In genomic region chr11:32227555-32227954, GRCm38 (mm10) we compare ENCODE assay signal across 10 mouse cellular contexts. TPM values are rescaled to one million over a fixed set of nuclear protein-coding genes. Genes with fewer than 3 reads are reported as not detected.
DNase-seq lines count a peak whose midpoint lies in the region; ATAC-seq and TF ChIP-seq lines count a peak whose summit lies in the region.
"Had no signal": no experiment of that assay in that cellular context is flagged by ENCODE, and none has a peak within 500 bp of the region (broad histone marks: within the 10 kb centered on the region; RNA-seq: fewer than 3 reads in every experiment).

No protein-coding gene starts in this region.

- peaks cover 20% of the 10 kb centered on the region for H3K27me3 ChIP-seq in forebrain, embryonic 10.5 days (ENCODE audit: poor library complexity, severe bottlenecking)
- H3K27me3 ChIP-seq in forebrain, embryonic 11.5 days (ENCODE audit: control insufficient read depth, insufficient read depth, low read length), result peaks cover 6% of the 10 kb centered on the region; the same call in 1 of the 2 replicates
- H3K27me3 ChIP-seq in lung, embryonic 15.5 days, result no peaks in the 10 kb centered on the region
- H3K27me3 ChIP-seq in limb, embryonic 13.5 days, result no peaks in the 10 kb centered on the region
- H3K27me3 ChIP-seq in neural tube, embryonic 15.5 days (replicated peaks), result peaks cover 11% of the 10 kb centered on the region; the same call in 1 of the 2 replicates
- peaks cover 11% of the 10 kb centered on the region; the same call in 1 of the 2 replicates for H3K27me3 ChIP-seq in thymus, adult 2 months (ENCODE audit: control insufficient read depth, insufficient read depth, low read length)

- WGBS in forebrain, embryonic 10.5 days, result 88% methylated on average over 9 of the region's 9 CpGs
- 92% methylated on average over 9 of the region's 9 CpGs for WGBS in forebrain, embryonic 11.5 days
- 86% methylated on average over 9 of the region's 9 CpGs for WGBS in lung, embryonic 15.5 days
- 87% methylated on average over 9 of the region's 9 CpGs for WGBS in limb, embryonic 13.5 days
- 88% methylated on average over 9 of the region's 9 CpGs for WGBS in neural tube, embryonic 15.5 days
- 97% methylated on average over 9 of the region's 9 CpGs for WGBS in thymus, adult 2 months

- DNase-seq in forebrain, embryonic 10.5 days (ENCODE audit: extremely low spot score, low spot score), result no peak
- DNase-seq in forebrain, embryonic 11.5 days (ENCODE audit: low spot score), result no peak
- no peak for DNase-seq in lung, postnatal 25 days (ENCODE audit: low spot score)
- no peak for DNase-seq in thymus, adult 2 months
- DNase-seq in adrenal gland, postnatal 10 days, result no peak

- no peak overlapping the region for H3K9ac ChIP-seq in forebrain, embryonic 11.5 days (ENCODE audit: low read length)
- peak overlapping the region; percentile 69; the same call in 1 of the 2 replicates for H3K9ac ChIP-seq in lung, embryonic 15.5 days
- peak overlapping the region; percentile 84 for H3K9ac ChIP-seq in limb, embryonic 13.5 days
- peak overlapping the region; percentile 89 for H3K9ac ChIP-seq in neural tube, embryonic 15.5 days (replicated peaks)

- H3K36me3 ChIP-seq in forebrain, embryonic 10.5 days (replicated peaks), result peaks cover 46% of the 10 kb centered on the region
- peaks cover 6% of the 10 kb centered on the region; the same call in 1 of the 2 replicates for H3K36me3 ChIP-seq in forebrain, embryonic 11.5 days (ENCODE audit: control insufficient read depth, insufficient read depth, low read length)
- peaks cover 31% of the 10 kb centered on the region for H3K36me3 ChIP-seq in lung, embryonic 15.5 days
- H3K36me3 ChIP-seq in limb, embryonic 13.5 days, result peaks cover 44% of the 10 kb centered on the region
- peaks cover 29% of the 10 kb centered on the region for H3K36me3 ChIP-seq in neural tube, embryonic 15.5 days
- H3K36me3 ChIP-seq in thymus, adult 2 months (ENCODE audit: control insufficient read depth, insufficient read depth, low read length), result peaks cover 14% of the 10 kb centered on the region; the same call in 1 of the 2 replicates

- no peak overlapping the region for H3K4me2 ChIP-seq in forebrain, embryonic 11.5 days (ENCODE audit: low read depth, low read length, severe bottlenecking)
- peak overlapping the region; percentile 82; the same call in 1 of the 2 replicates for H3K4me2 ChIP-seq in lung, embryonic 15.5 days
- peak overlapping the region; percentile 68 for H3K4me2 ChIP-seq in limb, embryonic 13.5 days (replicated peaks)
- peak overlapping the region; percentile 74 for H3K4me2 ChIP-seq in neural tube, embryonic 15.5 days

- no peak for TF ChIP-seq POLR2A in thymus, adult 2 months (IDR thresholded peaks at IDR 0.05; ENCODE audit: control insufficient read depth, extremely low read depth, insufficient read depth, low read length, poor library complexity)

- ATAC-seq in forebrain, embryonic 11.5 days (replicated peaks; ENCODE audit: low FRiP score), result no peak
- ATAC-seq in lung, embryonic 15.5 days (ENCODE audit: borderline replicate concordance, extremely low read depth, low FRiP score, low TSS enrichment), result no peak
- ATAC-seq in limb, embryonic 13.5 days (ENCODE audit: low FRiP score, low read depth), result no peak
- ATAC-seq in neural tube, embryonic 15.5 days (ENCODE audit: low FRiP score), result no peak

- no peak for TF ChIP-seq CTCF in thymus, adult 2 months (IDR thresholded peaks at IDR 0.05; ENCODE audit: borderline replicate concordance, control insufficient read depth, extremely low read depth, insufficient read depth, low read length, poor library complexity)

- H3K27ac ChIP-seq in forebrain, embryonic 10.5 days, result peak overlapping the region; percentile 93; the same call in 1 of the 2 replicates
- no peak overlapping the region for H3K27ac ChIP-seq in forebrain, embryonic 11.5 days (ENCODE audit: low read depth, low read length)
- H3K27ac ChIP-seq in lung, embryonic 15.5 days, result no peak overlapping the region
- H3K27ac ChIP-seq in limb, embryonic 13.5 days, result no peak overlapping the region
- H3K27ac ChIP-seq in neural tube, embryonic 15.5 days (replicated peaks), result no peak overlapping the region
- no peak overlapping the region for H3K27ac ChIP-seq in thymus, adult 2 months (ENCODE audit: control insufficient read depth, insufficient read depth, low read length)

- peak overlapping the region; percentile 82 for H3K4me3 ChIP-seq in forebrain, embryonic 10.5 days
- no peak overlapping the region for H3K4me3 ChIP-seq in forebrain, embryonic 11.5 days (ENCODE audit: low read depth, low read length)
- H3K4me3 ChIP-seq in lung, embryonic 15.5 days, result no peak overlapping the region; the same call in 1 of the 2 replicates
- H3K4me3 ChIP-seq in limb, embryonic 13.5 days, result no peak overlapping the region; the same call in 1 of the 2 replicates
- H3K4me3 ChIP-seq in neural tube, embryonic 15.5 days (replicated peaks), result peak overlapping the region; percentile 70; the same call in 1 of the 2 replicates
- H3K4me3 ChIP-seq in thymus, adult 2 months (ENCODE audit: control insufficient read depth, insufficient read depth, low read length), result no peak overlapping the region

- H3K9me3 ChIP-seq in forebrain, embryonic 10.5 days, result no peaks in the 10 kb centered on the region
- no peaks in the 10 kb centered on the region for H3K9me3 ChIP-seq in forebrain, embryonic 11.5 days (ENCODE audit: control insufficient read depth, low read length)
- no peaks in the 10 kb centered on the region for H3K9me3 ChIP-seq in lung, embryonic 15.5 days
- H3K9me3 ChIP-seq in limb, embryonic 13.5 days, result no peaks in the 10 kb centered on the region
- no peaks in the 10 kb centered on the region for H3K9me3 ChIP-seq in neural tube, embryonic 15.5 days (replicated peaks)

- peaks cover 42% of the 10 kb centered on the region for H3K4me1 ChIP-seq in forebrain, embryonic 10.5 days
- H3K4me1 ChIP-seq in forebrain, embryonic 11.5 days (replicated peaks; ENCODE audit: control insufficient read depth, insufficient read depth, low read length), result peaks cover 5% of the 10 kb centered on the region; the same call in 1 of the 2 replicates
- peaks cover 50% of the 10 kb centered on the region for H3K4me1 ChIP-seq in lung, embryonic 15.5 days
- peaks cover 51% of the 10 kb centered on the region for H3K4me1 ChIP-seq in limb, embryonic 13.5 days
- peaks cover 55% of the 10 kb centered on the region for H3K4me1 ChIP-seq in neural tube, embryonic 15.5 days
- H3K4me1 ChIP-seq in thymus, adult 2 months (replicated peaks; ENCODE audit: control insufficient read depth, insufficient read depth, low read length), result peaks cover 21% of the 10 kb centered on the region

RNA-seq across cellular contexts. Expression of gene Mpg, which starts 1.2 kb away (rescaled TPM):
- polyA plus RNA-seq in forebrain, embryonic 10.5 days (2016; fragmentation: Nextera tagmentation; extraction: Ambion mirVana), result 31.0 and 31.2 TPM in 2 replicates
- 27.7 and 28.0 TPM in 2 replicates for polyA plus RNA-seq in forebrain, embryonic 11.5 days (2014; fragmentation: Nextera tagmentation; extraction: Ambion mirVana)
- polyA plus RNA-seq in lung, embryonic 15.5 days (2015; fragmentation: Nextera tagmentation; extraction: Ambion mirVana), result 37.7 and 37.8 TPM in 2 replicates
- polyA plus RNA-seq in limb, embryonic 13.5 days (2015; fragmentation: Nextera tagmentation; extraction: Ambion mirVana), result 42.7 and 43.5 TPM in 2 replicates
- 33.9 and 37.8 TPM in 2 replicates for polyA plus RNA-seq in neural tube, embryonic 15.5 days (2015; fragmentation: Nextera tagmentation; extraction: Ambion mirVana)
- polyA plus RNA-seq in thymus, adult 2 months (2012; rRNA removed), result 21.0 and 25.5 TPM in 2 replicates
- 10 to 100 TPM; 21.0 to 22.3 TPM for total RNA-seq in adrenal gland, postnatal 10 days (2021)

RNA-seq across cellular contexts. Expression of gene Rhbdf1, which starts 5.5 kb away (rescaled TPM):
- 21.9 and 22.9 TPM in 2 replicates for polyA plus RNA-seq in forebrain, embryonic 10.5 days (2016; fragmentation: Nextera tagmentation; extraction: Ambion mirVana)
- polyA plus RNA-seq in forebrain, embryonic 11.5 days (2014; fragmentation: Nextera tagmentation; extraction: Ambion mirVana), result 20.4 and 21.3 TPM in 2 replicates
- polyA plus RNA-seq in lung, embryonic 15.5 days (2015; fragmentation: Nextera tagmentation; extraction: Ambion mirVana), result 62.5 and 67.4 TPM in 2 replicates
- polyA plus RNA-seq in limb, embryonic 13.5 days (2015; fragmentation: Nextera tagmentation; extraction: Ambion mirVana), result 59.3 and 63.4 TPM in 2 replicates
- 23.8 and 28.4 TPM in 2 replicates for polyA plus RNA-seq in neural tube, embryonic 15.5 days (2015; fragmentation: Nextera tagmentation; extraction: Ambion mirVana)
- 29.9 and 44.9 TPM in 2 replicates for polyA plus RNA-seq in thymus, adult 2 months (2012; rRNA removed)
- total RNA-seq in adrenal gland, postnatal 10 days (2021), result 10 to 100 TPM; 25.0 to 29.1 TPM

RNA-seq across cellular contexts. Expression of gene Snrnp25, which starts 22.3 kb away (rescaled TPM):
- polyA plus RNA-seq in forebrain, embryonic 10.5 days (2016; fragmentation: Nextera tagmentation; extraction: Ambion mirVana), result 118 and 120 TPM in 2 replicates
- 86.2 and 92.7 TPM in 2 replicates for polyA plus RNA-seq in forebrain, embryonic 11.5 days (2014; fragmentation: Nextera tagmentation; extraction: Ambion mirVana)
- 50.8 and 56.7 TPM in 2 replicates for polyA plus RNA-seq in lung, embryonic 15.5 days (2015; fragmentation: Nextera tagmentation; extraction: Ambion mirVana)
- 58.7 and 66.4 TPM in 2 replicates for polyA plus RNA-seq in limb, embryonic 13.5 days (2015; fragmentation: Nextera tagmentation; extraction: Ambion mirVana)
- 45.6 and 54.3 TPM in 2 replicates for polyA plus RNA-seq in neural tube, embryonic 15.5 days (2015; fragmentation: Nextera tagmentation; extraction: Ambion mirVana)
- polyA plus RNA-seq in thymus, adult 2 months (2012; rRNA removed), result 56.3 and 66.1 TPM in 2 replicates
- 10 to 100 TPM; 23.9 to 26.5 TPM for total RNA-seq in adrenal gland, postnatal 10 days (2021)

RNA-seq across cellular contexts. Expression of gene Il9r, which starts 27.5 kb away (rescaled TPM):
- not detected in 2 replicates for polyA plus RNA-seq in forebrain, embryonic 10.5 days (2016; fragmentation: Nextera tagmentation; extraction: Ambion mirVana)
- polyA plus RNA-seq in forebrain, embryonic 11.5 days (2014; fragmentation: Nextera tagmentation; extraction: Ambion mirVana), result not detected in 2 replicates
- 0.10 and 0.45 TPM in 2 replicates for polyA plus RNA-seq in lung, embryonic 15.5 days (2015; fragmentation: Nextera tagmentation; extraction: Ambion mirVana)
- polyA plus RNA-seq in limb, embryonic 13.5 days (2015; fragmentation: Nextera tagmentation; extraction: Ambion mirVana), result 0.14 and 0.50 TPM in 2 replicates
- polyA plus RNA-seq in neural tube, embryonic 15.5 days (2015; fragmentation: Nextera tagmentation; extraction: Ambion mirVana), result 1.5 TPM in 1 of 2 replicates, not detected in the other
- polyA plus RNA-seq in thymus, adult 2 months (2012; rRNA removed), result 16.4 and 19.9 TPM in 2 replicates
- under 1 TPM; 0.30 to 0.82 TPM for total RNA-seq in adrenal gland, postnatal 10 days (2021)
- total RNA-seq: left cerebral cortex, adult 18-20 months had no signal
- polyA plus RNA-seq: C2C12 had no signal

RNA-seq across cellular contexts. Expression of gene Nprl3, which starts 40.0 kb away (rescaled TPM):
- 48.3 and 48.6 TPM in 2 replicates for polyA plus RNA-seq in forebrain, embryonic 10.5 days (2016; fragmentation: Nextera tagmentation; extraction: Ambion mirVana)
- polyA plus RNA-seq in forebrain, embryonic 11.5 days (2014; fragmentation: Nextera tagmentation; extraction: Ambion mirVana), result 41.6 and 44.5 TPM in 2 replicates
- polyA plus RNA-seq in lung, embryonic 15.5 days (2015; fragmentation: Nextera tagmentation; extraction: Ambion mirVana), result 41.6 and 46.9 TPM in 2 replicates
- 46.0 and 47.0 TPM in 2 replicates for polyA plus RNA-seq in limb, embryonic 13.5 days (2015; fragmentation: Nextera tagmentation; extraction: Ambion mirVana)
- 38.8 and 42.5 TPM in 2 replicates for polyA plus RNA-seq in neural tube, embryonic 15.5 days (2015; fragmentation: Nextera tagmentation; extraction: Ambion mirVana)
- polyA plus RNA-seq in thymus, adult 2 months (2012; rRNA removed), result 107 and 118 TPM in 2 replicates
- total RNA-seq in adrenal gland, postnatal 10 days (2021), result 10 to 100 TPM; 36.9 to 50.1 TPM

Comparison
In these comparisons a context has a peak if more than half of its experiments do, and no peak if none do; other contexts are left out.
1. H3K4me3 ChIP-seq: peak in forebrain, embryonic 10.5 days (single experiment) and neural tube, embryonic 15.5 days (single experiment); none in forebrain, embryonic 11.5 days (single experiment), lung, embryonic 15.5 days (single experiment), limb, embryonic 13.5 days (single experiment) and thymus, adult 2 months (single experiment).